ENCODE assay signal across 1 mouse cellular context in the genomic region with DNA sequence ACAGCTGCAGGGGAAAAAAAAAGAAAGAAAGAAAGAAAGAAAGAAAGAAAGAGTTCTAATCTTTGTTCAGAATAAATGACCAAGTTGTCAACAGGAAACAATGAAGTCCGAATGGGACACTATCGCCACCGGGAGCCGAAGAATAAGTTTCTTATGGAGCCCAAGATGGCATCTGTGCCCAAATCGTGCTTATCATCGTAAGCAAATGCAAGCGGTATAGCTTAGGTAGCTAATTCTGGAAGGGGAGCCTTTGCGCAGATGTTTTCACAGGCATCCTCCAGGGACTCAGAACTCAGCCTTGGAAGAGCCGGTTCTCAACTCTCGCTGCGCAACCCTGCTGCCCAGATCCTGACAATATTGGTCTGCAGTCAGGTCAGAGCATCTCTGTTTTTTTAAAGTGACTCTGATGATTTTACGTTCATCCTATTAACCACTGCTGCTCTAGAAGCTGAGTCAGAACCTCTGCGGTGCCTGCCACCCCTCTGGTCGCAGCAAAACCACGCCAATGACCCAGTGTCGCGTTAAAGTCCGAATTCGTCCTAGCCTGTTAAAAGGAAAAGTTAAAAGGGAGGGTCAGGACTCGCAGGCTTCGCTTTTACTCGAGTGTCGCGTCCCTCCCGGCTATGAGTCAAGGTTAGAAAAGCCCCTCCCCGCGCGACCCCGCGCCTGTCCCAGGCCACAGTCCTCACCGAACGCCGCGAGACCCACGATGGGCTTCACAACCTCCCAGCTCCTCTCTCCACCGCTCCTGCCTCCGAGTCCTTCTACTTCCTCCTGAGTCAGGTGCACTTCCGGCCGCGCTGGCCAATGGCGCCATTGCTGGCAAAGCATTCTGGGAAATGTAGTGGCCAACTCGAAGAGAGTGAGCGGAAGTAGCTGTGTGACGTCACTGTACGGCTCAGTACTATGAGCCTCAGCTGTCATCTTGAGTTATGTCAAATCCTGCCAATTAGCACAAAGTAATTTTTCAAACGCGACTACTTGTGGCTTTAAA.
TF ChIP-seq lines count a peak whose summit lies in the region.

Gene Ttc1 (minus strand): TSS at position 776 of the 994 bp plus-strand sequence.

TF ChIP-seq in CH12.LX, 34 proteins besides CTCF, POLR2A, EP300 and RAD21 (continued from another document):
- TF ChIP-seq NELFE (IDR thresholded peaks at IDR 0.05; ENCODE audit: low read depth, low read length) (peak; percentile 95), CHD1 (IDR thresholded peaks at IDR 0.05; ENCODE audit: low read depth, low read length) (no peak), TBP (conservative IDR thresholded peaks at IDR 0.05; ENCODE audit: low read depth, low read length) (peak; percentile 90), USF1 (IDR thresholded peaks at IDR 0.05; ENCODE audit: low read depth, low read length) (peak; percentile 21; the same call in 1 of the 2 replicates), E2F4 (IDR thresholded peaks at IDR 0.05; ENCODE audit: insufficient replicate concordance, low read depth, low read length) (peak; percentile 81; the same call in 1 of the 2 replicates), NRF1 (IDR thresholded peaks at IDR 0.05; ENCODE audit: low read depth, low read length) (peak; percentile 42; the same call in 1 of the 2 replicates), GABPA (IDR thresholded peaks at IDR 0.05; ENCODE audit: insufficient replicate concordance, low read depth, low read length) (peak; percentile 96), POLR2AphosphoS2 (IDR thresholded peaks at IDR 0.05; ENCODE audit: low read depth, low read length) (peak; percentile 91; the same call in 1 of the 2 replicates), USF2 (conservative IDR thresholded peaks at IDR 0.05; ENCODE audit: low read depth, low read length) (no peak), ZKSCAN1 (IDR thresholded peaks at IDR 0.05; ENCODE audit: borderline replicate concordance, low read depth, low read length) (no peak), SIN3A (IDR thresholded peaks at IDR 0.05; ENCODE audit: low read length) (peak; percentile 82; the same call in 1 of the 2 replicates), BHLHE40 (IDR thresholded peaks at IDR 0.05; ENCODE audit: low read depth, low read length) (peak; percentile 65; the same call in 1 of the 2 replicates), MXI1 (IDR thresholded peaks at IDR 0.05; ENCODE audit: low read depth, low read length) (peak; percentile 78; the same call in 1 of the 2 replicates), ELF1 (IDR thresholded peaks at IDR 0.05; ENCODE audit: low read depth, low read length) (peak; percentile 98), JUND (conservative IDR thresholded peaks at IDR 0.05; ENCODE audit: low read depth, low read length) (peak; percentile 90), PAX5 (IDR thresholded peaks at IDR 0.05; ENCODE audit: low read length) (no peak), MEF2A (IDR thresholded peaks at IDR 0.05; ENCODE audit: borderline replicate concordance, low read depth, low read length) (peak; percentile 36; the same call in 1 of the 2 replicates), HCFC1 (IDR thresholded peaks at IDR 0.05; ENCODE audit: low read depth, low read length) (peak; percentile 97), MAZ (IDR thresholded peaks at IDR 0.05; ENCODE audit: low read depth, low read length) (no peak), UBTF (IDR thresholded peaks at IDR 0.05; ENCODE audit: low read depth, low read length) (peak; percentile 34; the same call in 1 of the 2 replicates), MAX (IDR thresholded peaks at IDR 0.05; ENCODE audit: low read length) (no peak; the same call in none of the 2 replicates), MAFK (IDR thresholded peaks at IDR 0.05; ENCODE audit: insufficient replicate concordance, low read length) (no peak), ZMIZ1 (IDR thresholded peaks at IDR 0.05; ENCODE audit: low read depth, low read length) (peak; percentile 65)
